Mouse (Mus musculus): ENCODE measurements around the gene Nuak2. TPM values are rescaled to one million over a fixed set of nuclear protein-coding genes. Genes with fewer than 3 reads are reported as not detected.
A peak's percentile ranks its signal among the peaks of the same experiment; 100 is the strongest.

The Nuak2 gene
- total and polyA plus RNA-seq, 2 experiments from 2014 or later, result 7.7 to 7.9 TPM

DNA sequence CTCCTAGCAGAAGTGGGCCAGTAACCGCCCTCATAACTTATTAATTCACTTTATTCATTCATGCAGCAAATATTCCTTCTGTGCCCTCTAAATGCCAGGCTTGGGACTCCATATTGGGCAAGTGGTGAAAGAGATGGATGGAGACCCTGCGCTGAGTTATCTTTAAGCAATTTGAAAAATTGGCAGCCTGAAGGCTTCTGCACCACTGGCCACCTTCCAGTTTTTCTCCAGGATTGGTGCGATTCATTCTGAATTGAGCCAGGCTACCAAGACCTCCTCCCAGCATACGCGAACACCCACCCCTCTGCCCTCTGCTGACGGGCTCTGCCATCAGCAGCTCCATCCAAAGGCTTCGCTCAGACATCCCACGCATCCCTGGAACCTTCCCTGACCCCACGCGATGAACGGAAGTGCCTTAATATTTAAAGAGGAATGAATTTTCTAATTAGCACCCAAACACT lies 27.9 kb upstream of the Nuak2 start:
- Histone ChIP-seq H3K27me3 (ENCODE audit: insufficient read depth, low read length) (no peaks in the 10 kb centered on the region), H3K9ac (replicated peaks; ENCODE audit: low read length) (no peak overlapping the region), H3K27ac (0 out of 2 replicates have a peak overlapping the region, but pooled peaks have one; percentile 4), H3K4me1 (ENCODE audit: insufficient read depth, low read length) (peaks cover 31% of the 10 kb centered on the region), H3K9me3 (ENCODE audit: low read length) (no peaks in the 10 kb centered on the region), H3K4me2 (ENCODE audit: low read depth, low read length) (no peak overlapping the region), H3K36me3 (ENCODE audit: insufficient read depth, low read length) (no peaks in the 10 kb centered on the region), H3K4me3 (ENCODE audit: low read length) (no peak overlapping the region)
- DNase-seq (ENCODE audit: low spot score) (peak; percentile 87), ATAC-seq (peak; percentile 53)
- 8% methylated on average over 11 of the region's 11 CpGs for WGBS
- peak; percentile 63 for TF ChIP-seq CTCF (IDR thresholded peaks at IDR 0.05; ENCODE audit: low read depth)

- ATAC-seq (no peak), DNase-seq (ENCODE audit: low spot score) (peak; percentile 59)
- Histone ChIP-seq H3K36me3 (ENCODE audit: insufficient read depth, low read length) (no peaks in the 10 kb centered on the region), H3K4me2 (ENCODE audit: low read depth, low read length) (no peak overlapping the region), H3K4me1 (ENCODE audit: insufficient read depth, low read length) (peaks cover 26% of the 10 kb centered on the region), H3K9ac (replicated peaks; ENCODE audit: low read length) (no peak overlapping the region), H3K4me3 (ENCODE audit: low read length) (no peak overlapping the region), H3K27ac (no peak overlapping the region), H3K9me3 (ENCODE audit: low read length) (no peaks in the 10 kb centered on the region), H3K27me3 (ENCODE audit: insufficient read depth, low read length) (no peaks in the 10 kb centered on the region)
- 47% methylated on average over 6 of the region's 6 CpGs for WGBS
- TF ChIP-seq CTCF (IDR thresholded peaks at IDR 0.05; ENCODE audit: low read depth), result no peak; the same call in 1 of the 2 replicates
Observed at GRCm38 (mm10) chr1:132289965-132290364, 26.0 kb upstream of the Nuak2 start.

DNA sequence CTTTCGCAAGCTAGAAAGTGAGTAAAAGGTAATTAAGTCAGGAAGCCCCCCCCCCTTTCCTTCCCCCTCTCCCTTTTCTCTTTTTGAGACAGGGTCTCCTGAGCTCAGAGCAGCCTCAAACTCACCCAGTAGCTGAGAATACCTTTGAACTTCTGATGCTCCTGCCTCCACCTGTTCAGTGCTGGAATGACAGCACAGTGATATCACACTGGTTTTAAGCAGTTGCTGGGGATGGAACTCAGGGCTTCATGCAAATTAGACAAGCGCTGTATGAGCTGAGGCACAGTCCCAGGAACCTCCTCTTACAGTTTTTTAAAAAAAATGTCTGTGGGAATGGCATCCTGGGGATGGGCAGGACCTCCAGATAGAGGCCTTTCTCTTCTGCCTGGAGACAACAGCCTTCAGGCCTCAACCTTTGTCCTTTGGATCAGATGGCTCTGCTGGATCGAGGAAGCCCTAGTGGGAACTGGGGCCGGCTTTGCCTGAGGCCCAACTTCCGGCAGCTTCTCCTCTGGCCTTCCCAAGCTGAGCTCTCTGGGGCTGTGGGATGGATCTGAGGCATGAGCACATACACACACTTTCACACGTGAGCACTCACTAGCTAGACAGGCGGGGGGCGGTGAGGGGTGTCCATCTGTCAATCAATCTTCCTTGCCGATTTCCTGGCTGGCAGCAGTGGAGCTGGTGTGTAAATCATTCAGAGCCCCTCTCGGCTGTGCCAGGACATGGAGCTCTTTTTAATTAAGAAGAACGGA lies 24.8 kb upstream of the Nuak2 start:
- Histone ChIP-seq H3K36me3 (ENCODE audit: insufficient read depth, low read length) (no peaks in the 10 kb centered on the region), H3K4me3 (ENCODE audit: low read length) (no peak overlapping the region), H3K27ac (peak overlapping the region; percentile 4; the same call in 1 of the 2 replicates), H3K27me3 (ENCODE audit: insufficient read depth, low read length) (no peaks in the 10 kb centered on the region), H3K4me1 (ENCODE audit: insufficient read depth, low read length) (peaks cover 30% of the 10 kb centered on the region), H3K9me3 (ENCODE audit: low read length) (no peaks in the 10 kb centered on the region), H3K9ac (replicated peaks; ENCODE audit: low read length) (no peak overlapping the region), H3K4me2 (ENCODE audit: low read depth, low read length) (no peak overlapping the region)
- DNase-seq (ENCODE audit: low spot score) (peak; percentile 47), ATAC-seq (0 out of 2 replicates have a peak, but pooled peaks have one; percentile 25)
- TF ChIP-seq CTCF (IDR thresholded peaks at IDR 0.05; ENCODE audit: low read depth), result no peak; the same call in 1 of the 2 replicates
- WGBS, result 32% methylated on average over 11 of the region's 11 CpGs

DNA sequence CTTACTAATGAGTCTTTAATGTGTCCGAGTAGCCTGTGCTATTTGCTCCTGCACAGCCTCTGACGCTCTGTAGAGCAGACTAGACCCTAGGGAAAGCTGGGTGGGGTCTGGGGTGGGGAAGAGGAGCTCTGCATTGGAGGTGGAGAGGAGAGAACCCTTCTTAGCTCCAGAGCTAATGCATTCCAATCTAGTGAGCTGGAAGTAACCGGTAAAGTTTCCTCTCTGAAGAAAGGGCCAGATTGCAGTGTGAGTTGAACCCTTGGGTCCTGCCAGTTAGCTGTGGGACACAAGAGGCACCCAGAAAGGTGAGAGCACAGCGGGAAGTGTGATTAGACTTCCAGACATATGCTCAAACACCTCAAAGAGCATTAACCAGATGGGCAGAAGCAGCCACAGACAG lies 24.2 kb upstream of the Nuak2 start:
- H3K27me3 ChIP-seq (ENCODE audit: insufficient read depth, low read length), result no peaks in the 10 kb centered on the region
- no peaks in the 10 kb centered on the region for H3K36me3 ChIP-seq (ENCODE audit: insufficient read depth, low read length)
- TF ChIP-seq CTCF (IDR thresholded peaks at IDR 0.05; ENCODE audit: low read depth), result no peak
- peak overlapping the region; percentile 4; the same call in 1 of the 2 replicates for H3K27ac ChIP-seq
- H3K4me3 ChIP-seq (ENCODE audit: low read length), result no peak overlapping the region
- DNase-seq (ENCODE audit: low spot score) (no peak), ATAC-seq (no peak)
- no peak overlapping the region for H3K4me2 ChIP-seq (ENCODE audit: low read depth, low read length)
- H3K4me1 ChIP-seq (ENCODE audit: insufficient read depth, low read length), result peaks cover 26% of the 10 kb centered on the region
- no peaks in the 10 kb centered on the region for H3K9me3 ChIP-seq (ENCODE audit: low read length)
- WGBS, result 32% methylated on average over 4 of the region's 4 CpGs
- H3K9ac ChIP-seq (replicated peaks; ENCODE audit: low read length), result no peak overlapping the region

DNA sequence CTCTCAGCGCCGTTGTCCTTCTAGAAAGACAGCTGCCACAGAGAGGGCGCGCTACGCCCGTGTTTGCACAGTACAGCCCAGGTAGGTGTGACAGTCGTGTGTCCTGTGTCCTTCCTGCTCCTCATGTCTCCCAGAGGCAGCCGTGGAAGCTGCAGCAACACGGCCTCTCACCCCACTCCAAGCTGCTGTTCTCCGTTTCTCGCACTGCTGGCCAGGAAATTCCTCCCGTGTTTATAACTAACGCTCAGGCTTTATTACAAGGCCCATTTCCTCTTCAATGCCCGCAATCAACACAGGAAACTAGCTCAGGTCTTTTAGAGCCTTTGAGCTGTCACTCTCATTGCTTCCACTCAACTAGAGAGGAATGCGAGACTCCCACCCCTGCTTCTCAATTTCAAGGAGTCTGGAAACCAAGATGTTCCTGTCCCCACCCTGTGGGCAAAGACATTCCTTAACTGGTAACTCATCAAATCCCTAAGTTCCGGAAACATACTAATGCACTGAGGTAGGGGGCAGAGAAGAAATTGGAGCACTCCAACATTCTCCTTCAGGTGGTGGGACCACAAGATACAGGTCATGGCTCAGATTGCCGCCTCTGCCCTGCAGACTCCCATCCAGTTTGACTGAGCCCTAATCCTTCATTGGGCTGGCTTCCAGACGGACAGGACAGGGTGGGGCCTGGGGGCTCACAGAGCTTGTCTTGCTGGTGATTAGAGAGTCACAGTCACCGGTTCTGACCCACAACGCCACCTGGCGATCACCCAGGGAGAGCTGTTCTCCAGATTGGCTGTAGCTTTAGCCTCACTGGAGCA lies 23.4 kb upstream of the Nuak2 start:
- H3K27ac ChIP-seq, result peak overlapping the region; percentile 33; the same call in 1 of the 2 replicates

DNA sequence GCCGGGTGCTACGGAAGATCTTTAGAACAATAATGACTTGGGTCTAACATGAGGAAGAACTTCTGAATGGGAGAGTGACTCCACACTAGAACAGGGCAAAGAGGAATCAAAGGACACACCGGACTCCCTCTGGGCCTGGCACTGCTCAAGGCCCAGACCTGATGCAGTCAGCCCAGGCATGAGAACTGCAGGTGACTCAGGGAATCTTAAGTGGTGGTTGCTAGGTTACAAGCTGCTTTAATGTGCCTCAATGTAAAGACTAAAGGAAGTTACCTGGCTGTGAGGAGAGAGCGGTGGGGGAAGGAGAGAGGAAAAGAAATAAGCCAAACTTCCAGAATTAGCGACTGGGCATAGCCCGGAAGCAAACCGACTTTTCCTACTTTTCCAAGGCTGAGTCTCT lies 20.4 kb upstream of the Nuak2 start:
- Histone ChIP-seq H3K27ac (no peak overlapping the region), H3K36me3 (ENCODE audit: insufficient read depth, low read length) (no peaks in the 10 kb centered on the region), H3K4me2 (ENCODE audit: low read depth, low read length) (no peak overlapping the region), H3K9me3 (ENCODE audit: low read length) (no peaks in the 10 kb centered on the region), H3K9ac (replicated peaks; ENCODE audit: low read length) (no peak overlapping the region), H3K4me3 (ENCODE audit: low read length) (no peak overlapping the region), H3K4me1 (ENCODE audit: insufficient read depth, low read length) (peaks cover 27% of the 10 kb centered on the region), H3K27me3 (ENCODE audit: insufficient read depth, low read length) (no peaks in the 10 kb centered on the region)
- WGBS, result 67% methylated on average over 7 of the region's 7 CpGs
- TF ChIP-seq CTCF (IDR thresholded peaks at IDR 0.05; ENCODE audit: low read depth), result no peak
- ATAC-seq, result no peak
- no peak for DNase-seq (ENCODE audit: low spot score)

More for the DNA sequence above, 23.4 kb upstream of the Nuak2 start:
- H3K4me1 ChIP-seq (ENCODE audit: insufficient read depth, low read length), result peaks cover 24% of the 10 kb centered on the region
- H3K36me3 ChIP-seq (ENCODE audit: insufficient read depth, low read length), result no peaks in the 10 kb centered on the region
- ATAC-seq (no peak), DNase-seq (ENCODE audit: low spot score) (peak; percentile 57)
- no peak overlapping the region for H3K4me2 ChIP-seq (ENCODE audit: low read depth, low read length)
- no peak overlapping the region for H3K9ac ChIP-seq (replicated peaks; ENCODE audit: low read length)
- WGBS, result 34% methylated on average over 21 of the region's 21 CpGs
- no peaks in the 10 kb centered on the region for H3K9me3 ChIP-seq (ENCODE audit: low read length)
- TF ChIP-seq CTCF (IDR thresholded peaks at IDR 0.05; ENCODE audit: low read depth), result peak; percentile 52
- no peaks in the 10 kb centered on the region for H3K27me3 ChIP-seq (ENCODE audit: insufficient read depth, low read length)
- no peak overlapping the region for H3K4me3 ChIP-seq (ENCODE audit: low read length)

Data from hindbrain, postnatal 0 days (tissue).